Mouse (Mus musculus): ENCODE results near the gene Hexb. TPM values are rescaled to one million over a fixed set of nuclear protein-coding genes. Genes with fewer than 3 reads are reported as not detected.
"Not testable (repeated sequence)": the region's sequence is repeated elsewhere in the genome, so short reads cannot be mapped to it uniquely, and the experiment has no call there.

Gene Hexb
- polyA plus RNA-seq, 1 experiment, result 0.06 TPM

GRCm38 (mm10) chr13:97178943-97179342, 19.2 kb downstream of the Hexb start:
- no peaks in the 10 kb centered on the region for H3K27me3 ChIP-seq (ENCODE audit: control insufficient read depth)
- no peak overlapping the region for H3K4me3 ChIP-seq (replicated peaks)
- no peaks in the 10 kb centered on the region for H3K4me1 ChIP-seq (ENCODE audit: control insufficient read depth)
- TF ChIP-seq TAL1 (IDR thresholded peaks at IDR 0.05; ENCODE audit: low read length), result no peak
- TF ChIP-seq GATA1 (IDR thresholded peaks at IDR 0.05; ENCODE audit: low read length), result no peak
- peaks cover 75% of the 10 kb centered on the region for H3K36me3 ChIP-seq (ENCODE audit: control insufficient read depth)
- no peaks in the 10 kb centered on the region for H3K9me3 ChIP-seq (ENCODE audit: control insufficient read depth, low read length)

GRCm38 (mm10) chr13:97176731-97177130, 21.4 kb downstream of the Hexb start:
- no peaks in the 10 kb centered on the region for H3K4me1 ChIP-seq (ENCODE audit: control insufficient read depth)
- H3K9me3 ChIP-seq (ENCODE audit: control insufficient read depth, low read length), result no peaks in the 10 kb centered on the region
- no peaks in the 10 kb centered on the region for H3K27me3 ChIP-seq (ENCODE audit: control insufficient read depth)
- TF ChIP-seq GATA1 (IDR thresholded peaks at IDR 0.05; ENCODE audit: low read length) (no peak), TAL1 (IDR thresholded peaks at IDR 0.05; ENCODE audit: low read length) (no peak)
- no peak overlapping the region for H3K4me3 ChIP-seq (replicated peaks)
- H3K36me3 ChIP-seq (ENCODE audit: control insufficient read depth), result peaks cover 83% of the 10 kb centered on the region

DNA sequence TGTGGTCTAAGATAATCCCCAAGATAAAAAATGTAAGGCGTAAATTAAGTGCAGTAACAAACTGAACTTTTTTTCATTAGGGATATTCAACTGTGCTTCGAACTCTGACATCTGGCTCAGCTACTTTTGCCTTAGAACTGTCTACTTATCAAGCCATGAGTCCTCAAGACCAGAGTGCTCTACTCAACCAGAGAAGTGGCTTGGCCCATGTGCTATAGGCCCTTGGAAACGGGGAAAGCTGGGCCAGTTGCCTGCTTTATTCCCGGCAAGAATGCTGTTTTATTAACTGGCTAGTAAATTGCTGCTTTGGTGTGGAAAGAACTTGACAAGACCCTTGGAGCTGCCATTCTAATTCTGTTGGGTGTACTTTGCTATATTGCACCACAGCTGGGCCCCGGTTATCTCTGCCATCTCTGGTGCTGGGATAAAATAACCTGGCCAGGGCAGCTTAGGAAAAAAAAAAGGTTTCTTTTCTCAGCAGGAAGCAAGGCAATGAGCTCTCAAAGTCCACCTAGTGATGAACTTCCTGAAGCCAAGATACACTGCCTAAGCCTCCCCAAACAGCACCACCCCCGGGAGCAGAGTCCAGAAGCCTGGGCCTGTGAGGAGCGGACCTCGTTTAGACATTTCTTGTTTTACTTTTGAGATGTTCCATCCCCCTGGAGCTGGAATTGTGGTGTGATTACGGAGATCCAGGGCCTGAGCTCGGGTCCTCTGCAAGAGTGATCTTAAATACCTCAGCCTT, 22.5 kb downstream of the Hexb start:
- Histone ChIP-seq H3K9me3 (ENCODE audit: control insufficient read depth, low read length) (no peaks in the 10 kb centered on the region), H3K36me3 (ENCODE audit: control insufficient read depth) (peaks cover 84% of the 10 kb centered on the region), H3K4me1 (ENCODE audit: control insufficient read depth) (no peaks in the 10 kb centered on the region), H3K4me3 (replicated peaks) (no peak overlapping the region), H3K27me3 (ENCODE audit: control insufficient read depth) (no peaks in the 10 kb centered on the region)
- TF ChIP-seq GATA1 (IDR thresholded peaks at IDR 0.05; ENCODE audit: low read length) (no peak), TAL1 (IDR thresholded peaks at IDR 0.05; ENCODE audit: low read length) (no peak)

DNA sequence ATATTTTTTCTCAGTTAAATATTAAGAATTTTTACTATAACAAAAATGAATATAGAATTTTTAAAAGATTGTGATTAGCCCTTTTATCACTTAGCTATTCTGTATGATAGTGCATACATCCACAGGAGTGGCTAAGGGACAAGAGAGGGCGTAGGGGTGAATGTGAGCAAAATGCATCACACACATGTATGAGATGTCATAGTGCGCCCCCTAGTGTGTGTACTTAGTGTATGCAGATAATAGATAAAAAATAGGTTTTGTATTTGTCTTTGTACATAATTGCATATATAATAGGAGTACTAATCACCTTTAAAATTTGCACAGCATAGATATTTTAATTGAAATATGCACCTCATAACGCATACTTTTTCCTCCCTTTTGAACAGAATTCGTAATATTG, 52.3 kb downstream of the Hexb start:
- Histone ChIP-seq H3K4me1 (ENCODE audit: control insufficient read depth) (peaks cover 1% of the 10 kb centered on the region; the same call in 1 of the 2 replicates), H3K36me3 (ENCODE audit: control insufficient read depth) (peaks cover 70% of the 10 kb centered on the region), H3K4me3 (replicated peaks) (no peak overlapping the region), H3K9me3 (ENCODE audit: control insufficient read depth, low read length) (no peaks in the 10 kb centered on the region), H3K27me3 (ENCODE audit: control insufficient read depth) (no peaks in the 10 kb centered on the region)
- TF ChIP-seq TAL1 (IDR thresholded peaks at IDR 0.05; ENCODE audit: low read length) (no peak), GATA1 (IDR thresholded peaks at IDR 0.05; ENCODE audit: low read length) (no peak)

DNA sequence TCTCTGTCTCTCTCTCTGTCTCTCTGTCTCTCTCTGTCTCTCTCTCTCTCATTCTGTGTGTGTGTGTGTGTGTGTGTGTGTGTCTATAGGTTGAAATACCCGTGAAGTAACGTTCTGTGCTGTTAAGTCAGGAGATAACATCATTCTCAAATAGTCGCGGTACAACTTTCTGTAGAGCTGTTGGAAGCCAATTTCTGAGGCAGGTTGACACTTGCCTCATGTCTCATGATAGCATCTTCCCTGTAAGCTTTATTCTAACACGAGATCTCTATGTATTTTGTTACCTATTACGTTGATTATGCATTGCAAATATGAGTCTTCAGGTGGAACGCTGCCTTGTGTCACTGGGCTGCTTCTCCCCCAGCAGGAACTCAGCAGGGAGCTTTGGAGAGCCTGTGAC, 55.8 kb downstream of the Hexb start:
- peaks cover 11% of the 10 kb centered on the region for H3K4me1 ChIP-seq (ENCODE audit: control insufficient read depth)
- H3K36me3 ChIP-seq (ENCODE audit: control insufficient read depth), result peaks cover 46% of the 10 kb centered on the region
- H3K9me3 ChIP-seq (ENCODE audit: control insufficient read depth, low read length), result no peaks in the 10 kb centered on the region
- H3K27me3 ChIP-seq (ENCODE audit: control insufficient read depth), result no peaks in the 10 kb centered on the region
- TF ChIP-seq GATA1 (IDR thresholded peaks at IDR 0.05; ENCODE audit: low read length) (no peak), TAL1 (IDR thresholded peaks at IDR 0.05; ENCODE audit: low read length) (no peak)
- no peak overlapping the region for H3K4me3 ChIP-seq (replicated peaks)

- Histone ChIP-seq H3K36me3 (ENCODE audit: control insufficient read depth) (peaks cover 43% of the 10 kb centered on the region), H3K4me1 (ENCODE audit: control insufficient read depth) (peaks cover 17% of the 10 kb centered on the region), H3K4me3 (replicated peaks) (peak overlapping the region; percentile 88)
- H3K9me3 ChIP-seq (ENCODE audit: control insufficient read depth, low read length); H3K27me3 ChIP-seq (ENCODE audit: control insufficient read depth): not testable (repeated sequence)
These were observed 59.7 kb downstream of the Hexb start for GRCm38 (mm10) chr13:97138404-97138931.

DNA sequence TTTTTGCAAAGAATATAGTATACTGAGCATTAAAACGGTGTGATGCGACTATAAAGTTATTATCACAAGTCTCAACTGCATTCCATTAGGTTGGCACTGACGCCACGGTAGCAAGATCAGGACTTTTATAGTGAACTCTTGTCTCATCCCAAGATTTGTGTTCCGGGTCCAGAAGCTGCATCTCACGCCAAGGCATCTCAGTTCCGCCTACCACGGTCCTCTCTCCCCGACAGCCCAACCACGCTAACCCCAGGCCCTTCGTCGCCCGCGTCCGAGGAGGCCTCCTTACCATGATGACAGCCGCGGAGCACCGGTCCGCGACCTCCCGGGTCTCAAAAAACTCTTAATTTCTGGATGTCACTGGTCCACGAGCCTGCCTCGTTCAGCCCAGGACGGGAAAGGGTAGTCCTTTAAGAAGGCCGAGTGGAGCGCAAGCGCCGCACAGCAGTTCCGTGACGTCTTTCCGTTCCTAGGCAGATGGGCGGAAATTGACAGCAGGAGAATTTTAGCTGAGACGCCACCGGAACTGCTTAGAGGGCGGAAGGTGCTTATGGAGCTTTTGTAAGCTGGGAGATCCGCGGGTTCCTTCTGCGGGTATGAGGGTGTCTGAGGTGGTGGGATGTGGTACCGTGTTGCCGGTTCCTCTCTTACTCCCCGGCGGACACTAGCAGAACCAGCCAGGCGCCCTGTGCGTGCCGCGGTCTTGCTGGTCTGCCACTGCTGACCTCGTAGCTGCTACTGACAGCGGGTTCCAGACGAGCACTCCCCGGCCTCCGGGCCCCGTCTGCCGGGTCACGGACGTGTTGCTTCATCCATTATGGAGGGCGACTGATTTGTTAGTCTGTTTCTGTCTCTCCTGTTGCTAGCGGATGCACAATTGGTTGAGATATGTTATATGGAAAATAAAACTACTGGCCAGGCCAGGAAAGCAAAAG, 60.4 kb downstream of the Hexb start, which contains the start of the genes Gfm2 and Nsa2:
Gfm2 (plus strand) TSS at position 472 of the 935 bp plus-strand sequence.
Nsa2 (minus strand) TSS at position 472 of the 935 bp plus-strand sequence.
- Histone ChIP-seq H3K4me1 (ENCODE audit: control insufficient read depth) (peaks cover 15% of the 10 kb centered on the region), H3K9me3 (ENCODE audit: control insufficient read depth, low read length) (no peaks in the 10 kb centered on the region), H3K36me3 (ENCODE audit: control insufficient read depth) (peaks cover 43% of the 10 kb centered on the region), H3K4me3 (replicated peaks) (peak within 1 kb of the TSS; percentile 88), H3K27me3 (ENCODE audit: control insufficient read depth) (no peaks in the 10 kb centered on the region)
- TF ChIP-seq TAL1 (IDR thresholded peaks at IDR 0.05; ENCODE audit: low read length), result no peak
- no peak for TF ChIP-seq GATA1 (IDR thresholded peaks at IDR 0.05; ENCODE audit: low read length)

DNA sequence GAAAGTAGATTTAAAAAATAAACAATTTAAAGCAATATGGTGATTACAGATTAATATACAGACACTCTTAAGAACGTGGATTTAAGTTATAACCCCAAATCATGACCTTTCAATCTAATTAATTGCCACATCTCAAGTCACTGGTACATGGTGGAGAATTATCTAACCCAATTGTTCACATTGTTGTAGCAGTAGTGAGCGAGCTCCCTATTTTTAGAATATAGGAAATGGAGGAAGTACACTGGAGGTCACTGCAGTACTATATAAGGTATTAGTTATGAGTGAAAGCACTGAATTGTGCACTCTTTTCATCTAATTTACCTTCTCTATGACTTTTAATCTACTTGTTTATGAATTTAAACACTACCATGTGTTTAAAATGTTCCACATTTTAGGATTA, 67.7 kb downstream of the Hexb start:
- not testable (repeated sequence) for H3K9me3 ChIP-seq (ENCODE audit: control insufficient read depth, low read length); H3K4me3 ChIP-seq (replicated peaks); H3K27me3 ChIP-seq (ENCODE audit: control insufficient read depth); H3K4me1 ChIP-seq (ENCODE audit: control insufficient read depth)
- peaks cover 57% of the 10 kb centered on the region for H3K36me3 ChIP-seq (ENCODE audit: control insufficient read depth)

DNA sequence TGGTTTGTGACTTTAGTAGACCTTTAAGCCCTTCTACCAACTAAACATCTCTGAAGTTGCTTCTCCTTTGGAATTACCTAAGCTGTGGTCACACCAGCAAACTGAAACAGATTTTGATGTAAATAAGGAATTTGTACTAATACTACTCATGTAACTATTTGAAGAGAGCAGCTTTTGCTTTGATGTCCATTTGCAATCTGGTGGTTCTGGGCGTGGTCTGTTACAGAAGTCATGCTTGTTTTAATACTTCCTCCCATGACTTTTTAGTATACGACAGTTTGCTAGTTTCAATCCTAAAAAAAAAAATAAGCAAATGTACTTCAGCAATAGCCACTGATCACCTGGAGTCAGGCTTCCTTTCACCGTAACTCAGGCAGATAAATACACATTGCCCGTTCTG, 68.5 kb downstream of the Hexb start:
- not testable (repeated sequence) for H3K9me3 ChIP-seq (ENCODE audit: control insufficient read depth, low read length); H3K4me1 ChIP-seq (ENCODE audit: control insufficient read depth); H3K27me3 ChIP-seq (ENCODE audit: control insufficient read depth); H3K4me3 ChIP-seq (replicated peaks)
- H3K36me3 ChIP-seq (ENCODE audit: control insufficient read depth), result peaks cover 49% of the 10 kb centered on the region

Other genes with a start within 250 kb of the Hexb start
- not detected in 2 replicates for gene 1700029F12Rik, start 164.0 kb downstream of the Hexb start, polyA plus RNA-seq (2012)
- 0.01 and 0.04 TPM in 2 replicates for gene Fam169a, start 131.1 kb downstream of the Hexb start, polyA plus RNA-seq (2012)
- not detected in 2 replicates for gene Gm6169, start 99.1 kb downstream of the Hexb start, polyA plus RNA-seq (2012)
- 1.1 and 1.3 TPM in 2 replicates for gene Gfm2, start 60.4 kb downstream of the Hexb start, polyA plus RNA-seq (2012)
- gene Nsa2, start 60.4 kb downstream of the Hexb start, polyA plus RNA-seq (2012), result 1.7 and 1.9 TPM in 2 replicates
- gene Enc1, start 42.7 kb upstream of the Hexb start, polyA plus RNA-seq (2012), result 0.01 and 0.02 TPM in 2 replicates